Mouse (Mus musculus) cerebellum, postnatal 25 days (tissue): ENCODE measurements at regions not wholly inside any gene's neighbourhood (a gene's known extent, or its start where the extent isn't known, plus 50 kb on each side); places are given as distances from the start of the nearest gene placed in this dataset.

Source experiments
- DNase-seq, 2 experiments: peaks; one replicate each; pipeline ENCODE4 v3.0.0; 2021; ENCODE audit warnings: mixed read lengths in 2 of 2

- DNase-seq: no peak
These were observed 208.2 kb upstream of the Pdzrn3 start for GRCm38 (mm10) chr6:101585871-101586270.

GRCm38 (mm10) chr6:101580824-101581223 is 203.1 kb upstream of the Pdzrn3 start:
- no peak for DNase-seq

- no peak for DNase-seq
These were observed 178.4 kb upstream of the Pdzrn3 start for GRCm38 (mm10) chr6:101556096-101556495.

- no peak for DNase-seq
These were observed 177.4 kb upstream of the Pdzrn3 start for GRCm38 (mm10) chr6:101554965-101555604.

- DNase-seq: peak; percentile 21 to 35
These were observed 173.0 kb upstream of the Pdzrn3 start for GRCm38 (mm10) chr6:101550501-101551268.

GRCm38 (mm10) chr6:101537581-101537980 is 159.9 kb upstream of the Pdzrn3 start:
- DNase-seq: no peak

GRCm38 (mm10) chr6:101534214-101535052 is 156.7 kb upstream of the Pdzrn3 start:
- peak in 1 of 2 experiments; percentile 30 for DNase-seq

- no peak for DNase-seq
These were observed 154.7 kb upstream of the Pdzrn3 start for GRCm38 (mm10) chr6:101532436-101532835.

- no peak for DNase-seq
These were observed 154.2 kb upstream of the Pdzrn3 start for GRCm38 (mm10) chr6:101531914-101532313.

- no peak for DNase-seq
These were observed 147.4 kb upstream of the Pdzrn3 start for GRCm38 (mm10) chr6:101525129-101525528.

GRCm38 (mm10) chr6:101521316-101521715 is 143.6 kb upstream of the Pdzrn3 start:
- DNase-seq: no peak

GRCm38 (mm10) chr6:101520755-101521154 is 143.1 kb upstream of the Pdzrn3 start:
- no peak for DNase-seq

GRCm38 (mm10) chr6:101518904-101519701 is 141.4 kb upstream of the Pdzrn3 start:
- no peak for DNase-seq

GRCm38 (mm10) chr6:101517584-101517983 is 139.9 kb upstream of the Pdzrn3 start:
- DNase-seq: no peak

- peak in 1 of 2 experiments; percentile 5 for DNase-seq
These were observed 136.0 kb upstream of the Pdzrn3 start for GRCm38 (mm10) chr6:101513696-101514095.

- DNase-seq: no peak
These were observed 124.5 kb upstream of the Pdzrn3 start for GRCm38 (mm10) chr6:101502149-101502548.

GRCm38 (mm10) chr6:101501716-101502115 is 124.0 kb upstream of the Pdzrn3 start:
- DNase-seq: no peak

- no peak for DNase-seq
These were observed 122.5 kb upstream of the Pdzrn3 start for GRCm38 (mm10) chr6:101500202-101500601.

GRCm38 (mm10) chr6:101488466-101488865 is 110.8 kb upstream of the Pdzrn3 start:
- DNase-seq: no peak

- no peak for DNase-seq
These were observed 107.0 kb upstream of the Pdzrn3 start for GRCm38 (mm10) chr6:101484526-101485287.

GRCm38 (mm10) chr6:101482635-101483465 is 105.2 kb upstream of the Pdzrn3 start:
- DNase-seq: peak; percentile 38 to 47
